Mouse (Mus musculus) megakaryocyte, embryonic 14.5 days (primary cell): ENCODE results near the gene Ank3.

Experiments
- FLI1 ChIP-seq: IDR thresholded peaks from 2 replicates; pipeline ENCODE4 v1.6.1; 2012; ENCODE audit warnings: low read length, inconsistent platforms, mixed read lengths
- GATA1 ChIP-seq: IDR thresholded peaks from 3 replicates; pipeline ENCODE4 v1.6.1; 2012; ENCODE audit warnings: mixed read lengths, low read length, inconsistent platforms, borderline replicate concordance

GRCm38 (mm10) chr10:69654866-69655633 is 256.5 kb downstream of the Ank3 start:
- TF ChIP-seq GATA1: no peak
- no peak for TF ChIP-seq FLI1
